Mouse (Mus musculus): Measurements from ENCODE around the gene Naaa.

The Naaa gene

DNA sequence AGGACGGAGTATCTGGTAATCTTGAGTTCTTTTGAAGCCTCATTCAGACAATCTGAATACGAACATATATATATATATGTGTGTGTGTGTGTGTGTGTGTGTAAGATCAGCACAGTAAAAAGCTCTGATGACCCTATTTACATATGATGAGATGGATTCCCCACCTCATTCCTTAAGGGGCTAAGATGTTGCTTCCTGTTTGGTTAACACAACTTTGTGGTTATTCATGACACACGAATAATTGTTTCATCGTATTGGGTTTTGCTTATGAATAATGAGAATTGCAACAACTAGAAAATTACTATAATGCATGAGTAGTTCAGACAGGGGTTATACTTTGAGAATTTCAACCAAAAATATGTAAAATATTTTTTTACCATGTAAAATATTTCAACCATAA, 62.7 kb downstream of the Naaa start, which contains the start of gene U90926:
Gene U90926, minus strand, starts transcription at position 101 of the 400 bp plus-strand sequence.
- no peak for DNase-seq (ENCODE audit: low spot score in 2 of 2)

DNA sequence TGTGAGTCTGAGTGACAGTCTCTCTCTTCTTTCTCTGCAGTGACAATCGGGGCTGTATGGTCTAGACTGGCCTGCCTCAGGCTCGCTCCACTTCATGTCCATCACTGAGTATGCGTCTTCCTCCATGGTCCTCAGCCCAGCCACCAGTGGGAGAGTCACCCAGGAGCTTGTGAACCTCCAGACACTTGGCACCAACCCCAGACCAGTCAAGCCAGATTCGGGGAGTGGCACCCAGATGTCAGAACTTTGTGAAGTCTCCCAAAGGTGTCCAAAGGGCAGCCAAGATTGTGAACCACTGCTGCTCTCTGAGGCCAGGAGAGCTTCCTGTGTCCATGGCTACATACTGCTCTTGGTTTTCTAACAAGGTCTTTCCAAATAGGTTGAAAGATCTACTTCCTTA, 65.7 kb downstream of the Naaa start:
- no peak for DNase-seq (ENCODE audit: low spot score in 2 of 2)

DNA sequence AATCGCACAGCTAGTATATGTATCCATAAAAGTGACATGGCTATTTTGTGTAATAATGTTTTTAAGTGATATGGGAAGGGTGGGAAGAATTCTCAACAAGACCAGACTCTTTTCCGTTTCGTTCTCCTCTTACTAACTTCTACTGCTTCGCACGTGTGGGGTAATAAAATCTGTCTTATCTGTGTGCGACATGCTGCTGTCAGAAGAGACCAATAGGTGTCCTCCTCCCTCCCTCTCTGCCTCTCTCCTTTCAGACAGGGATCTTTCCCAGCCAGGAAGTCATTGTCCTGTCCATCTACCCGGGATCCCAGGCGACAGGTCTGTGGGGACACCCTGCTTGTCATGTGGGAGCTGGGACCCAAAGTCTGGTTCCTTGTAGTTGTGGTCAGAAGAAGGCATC, 67.8 kb downstream of the Naaa start:
- DNase-seq (ENCODE audit: low spot score in 2 of 2), result no peak

Data from frontal cortex, postnatal 36 days (tissue).